Mouse (Mus musculus) G1E (cell line): ENCODE measurements around the gene Hist1h4h. TPM values are rescaled to one million over a fixed set of nuclear protein-coding genes. Genes with fewer than 3 reads are reported as not detected.
A peak's percentile ranks its signal among the peaks of the same experiment; 100 is the strongest.

ENCODE experiments used
- ATAC-seq: 2 replicates; pipeline ENCODE4 v1.8.0; 2016; ENCODE audit warnings: mild to moderate bottlenecking; ENCODE audit not compliant: insufficient number of reproducible peaks, poor library complexity, low FRiP score, severe bottlenecking; ENCODE audit errors: extremely low read depth
- DNase-seq: peaks from one replicate; pipeline ENCODE4 v3.0.0; 2012; ENCODE audit warnings: low spot score
- H3K27me3 ChIP-seq: 2 replicates; pipeline ENCODE4 v1.6.1; 2012; ENCODE audit warnings: mild to moderate bottlenecking, low read length, inconsistent platforms; ENCODE audit not compliant: insufficient read depth
- H3K36me3 ChIP-seq: replicated peaks from 2 replicates; pipeline ENCODE3; 2012; ENCODE audit warnings: mild to moderate bottlenecking, inconsistent platforms
- H3K4me1 ChIP-seq: 2 replicates; pipeline ENCODE4 v1.6.1; 2012; ENCODE audit warnings: low read depth, low read length, inconsistent platforms, mixed read lengths; ENCODE audit not compliant: insufficient read depth
- H3K4me3 ChIP-seq: 2 replicates; pipeline ENCODE4 v1.5.1; 2012; ENCODE audit warnings: low read depth, mild to moderate bottlenecking, inconsistent platforms, low read length, moderate library complexity, mixed read lengths
- H3K9me3 ChIP-seq: replicated peaks from 2 replicates; pipeline ENCODE4 v1.6.1; 2012; ENCODE audit warnings: inconsistent platforms
- CTCF ChIP-seq: IDR thresholded peaks from 2 replicates; pipeline ENCODE4 v1.5.1; 2012; ENCODE audit warnings: low read depth, low read length, inconsistent platforms, mixed read lengths
- GATA1 ChIP-seq: IDR thresholded peaks from 2 replicates; pipeline ENCODE4 v1.6.1; 2012; ENCODE audit warnings: borderline replicate concordance, low read length, inconsistent platforms, mixed read lengths
- GATA2 ChIP-seq: IDR thresholded peaks from 2 replicates; pipeline ENCODE4 v1.6.1; 2012; ENCODE audit warnings: low read depth, low read length, inconsistent platforms, borderline replicate concordance
- POLR2AphosphoS5 ChIP-seq: IDR thresholded peaks from 2 replicates; pipeline ENCODE4 v1.6.1; 2012; ENCODE audit warnings: low read depth, low read length, inconsistent platforms; ENCODE audit not compliant: insufficient replicate concordance
- TAL1 ChIP-seq: conservative IDR thresholded peaks from 2 replicates; pipeline ENCODE4 v1.6.1; 2012; ENCODE audit warnings: low read depth, low read length, inconsistent platforms, mixed read lengths
- polyA plus RNA-seq: library from polyadenylated mRNA; stranded (reverse); fragments of >175 nt; gene quantifications from 2 replicates; pipeline ENCODE4 v1.2.3, GENCODE M21; 2012
- total RNA-seq, 2 experiments: library from RNA; stranded (forward) in 1 of 2; stranded (reverse) in 1 of 2; fragments of 200-1000 nt in 1 of 2; fragments of >200 nt in 1 of 2; fragmentation: Nextera tagmentation in 1 of 2; gene quantifications; 2 replicates each; pipeline ENCODE4 v1.2.3; 2014 to 2017

The Hist1h4h gene
- total and polyA plus RNA-seq, 3 experiments: 11.0 to 843 (median 309) TPM

DNA sequence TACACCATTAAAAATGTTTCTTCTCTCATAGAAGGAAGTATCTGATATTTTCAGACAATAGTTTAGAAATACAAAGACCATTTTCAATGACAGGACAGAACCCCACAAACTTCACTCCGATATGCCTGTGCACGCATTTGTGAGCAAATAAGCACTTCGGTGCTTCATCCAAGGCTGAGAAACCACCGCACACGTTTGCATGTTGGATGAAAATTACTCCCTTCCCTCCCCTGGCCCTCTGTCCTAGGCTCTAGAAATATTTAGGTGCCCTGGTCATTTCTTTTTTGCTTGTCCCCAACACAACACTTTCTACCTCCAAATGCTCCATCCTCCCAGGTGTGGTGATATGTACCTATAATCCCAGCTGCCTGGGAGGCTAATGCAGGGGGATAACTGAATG is 29.3 kb upstream of the Hist1h4h start:
- Histone ChIP-seq H3K36me3 (no peaks in the 10 kb centered on the region), H3K27me3 (peaks cover 6% of the 10 kb centered on the region; the same call in 1 of the 2 replicates), H3K9me3 (no peaks in the 10 kb centered on the region), H3K4me3 (no peak overlapping the region; the same call in 1 of the 2 replicates), H3K4me1 (peaks cover 52% of the 10 kb centered on the region)
- no peak for DNase-seq
- ATAC-seq: no peak
- TF ChIP-seq GATA1 (no peak), POLR2AphosphoS5 (no peak), TAL1 (no peak), GATA2 (no peak), CTCF (no peak)

DNA sequence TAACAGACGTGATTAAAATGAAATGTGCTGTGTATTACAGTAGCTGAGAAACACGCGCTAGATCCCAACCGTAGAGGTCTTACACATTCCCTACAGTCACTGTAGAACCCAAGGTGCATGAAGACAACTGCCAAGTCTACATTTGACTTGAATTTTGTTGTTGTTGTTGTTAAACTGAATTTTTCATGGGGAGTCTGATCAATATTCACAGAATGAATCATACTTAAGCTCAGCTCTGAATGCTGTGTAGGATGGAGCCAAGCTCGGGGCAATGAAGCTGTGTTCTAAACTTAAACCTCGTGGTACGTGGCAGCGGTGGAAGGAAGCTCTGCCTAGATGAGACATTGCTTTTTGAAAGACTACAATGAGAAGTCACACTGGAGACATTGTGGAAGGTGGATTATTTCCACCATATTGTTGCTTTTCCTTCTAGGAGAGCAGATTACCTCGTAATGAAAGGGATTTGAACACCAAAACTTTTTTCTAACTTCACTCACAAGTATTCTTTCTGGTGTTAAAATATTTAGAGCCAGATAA is 28.8 kb upstream of the Hist1h4h start:
- no peaks in the 10 kb centered on the region for H3K9me3 ChIP-seq
- ATAC-seq: no peak
- H3K36me3 ChIP-seq: no peaks in the 10 kb centered on the region
- TF ChIP-seq GATA2 (no peak), POLR2AphosphoS5 (no peak), TAL1 (no peak), GATA1 (no peak), CTCF (no peak)
- peaks cover 56% of the 10 kb centered on the region for H3K4me1 ChIP-seq
- no peak for DNase-seq
- peaks cover 2% of the 10 kb centered on the region; the same call in 1 of the 2 replicates for H3K27me3 ChIP-seq
- no peak overlapping the region for H3K4me3 ChIP-seq

DNA sequence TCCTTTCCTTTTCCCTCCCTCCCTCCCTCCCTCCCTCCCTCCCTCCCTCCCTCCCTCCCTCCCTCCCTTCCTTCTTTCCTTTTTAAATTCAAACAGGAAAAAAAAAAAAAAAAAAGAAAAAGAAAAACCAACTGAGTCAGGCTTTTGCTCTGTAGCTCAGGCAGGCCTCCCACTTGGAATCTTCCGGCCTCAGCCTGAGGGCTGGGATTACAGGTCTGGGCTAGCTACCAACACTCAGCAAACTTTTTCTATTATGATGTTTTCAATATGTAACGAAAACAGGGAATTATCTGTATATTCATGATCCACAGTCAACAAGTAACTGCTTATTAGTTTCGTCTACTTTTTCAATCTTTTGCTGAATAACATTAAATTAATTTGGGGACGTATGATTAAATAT is 27.9 kb upstream of the Hist1h4h start:
- Histone ChIP-seq H3K9me3 (no peaks in the 10 kb centered on the region), H3K36me3 (no peaks in the 10 kb centered on the region), H3K4me3 (no peak overlapping the region), H3K27me3 (no peaks in the 10 kb centered on the region), H3K4me1 (peaks cover 58% of the 10 kb centered on the region)
- DNase-seq: no peak
- no peak for ATAC-seq
- TF ChIP-seq TAL1 (no peak), GATA2 (no peak), GATA1 (no peak), POLR2AphosphoS5 (no peak), CTCF (no peak)

GRCm38 (mm10) chr13:23503797-23504196 is 27.1 kb upstream of the Hist1h4h start:
- no peaks in the 10 kb centered on the region for H3K27me3 ChIP-seq
- no peaks in the 10 kb centered on the region for H3K36me3 ChIP-seq
- H3K4me1 ChIP-seq: peaks cover 56% of the 10 kb centered on the region
- ATAC-seq (no peak), DNase-seq (no peak)
- H3K4me3 ChIP-seq: no peak overlapping the region; the same call in 1 of the 2 replicates
- H3K9me3 ChIP-seq: no peaks in the 10 kb centered on the region
- no peak for TF ChIP-seq GATA1
- TF ChIP-seq CTCF: no peak
- no peak for TF ChIP-seq GATA2
- no peak for TF ChIP-seq POLR2AphosphoS5
- TF ChIP-seq TAL1: no peak

GRCm38 (mm10) chr13:23505662-23506345 is 25.0 kb upstream of the Hist1h4h start:
- H3K4me1 ChIP-seq: peaks cover 57% of the 10 kb centered on the region
- no peaks in the 10 kb centered on the region for H3K27me3 ChIP-seq
- no peak for DNase-seq
- TF ChIP-seq GATA2 (no peak), GATA1 (no peak), TAL1 (no peak), CTCF (no peak), POLR2AphosphoS5 (no peak)
- H3K9me3 ChIP-seq: no peaks in the 10 kb centered on the region
- peak overlapping the region; percentile 70 for H3K4me3 ChIP-seq
- H3K36me3 ChIP-seq: no peaks in the 10 kb centered on the region
- ATAC-seq: no peak

DNA sequence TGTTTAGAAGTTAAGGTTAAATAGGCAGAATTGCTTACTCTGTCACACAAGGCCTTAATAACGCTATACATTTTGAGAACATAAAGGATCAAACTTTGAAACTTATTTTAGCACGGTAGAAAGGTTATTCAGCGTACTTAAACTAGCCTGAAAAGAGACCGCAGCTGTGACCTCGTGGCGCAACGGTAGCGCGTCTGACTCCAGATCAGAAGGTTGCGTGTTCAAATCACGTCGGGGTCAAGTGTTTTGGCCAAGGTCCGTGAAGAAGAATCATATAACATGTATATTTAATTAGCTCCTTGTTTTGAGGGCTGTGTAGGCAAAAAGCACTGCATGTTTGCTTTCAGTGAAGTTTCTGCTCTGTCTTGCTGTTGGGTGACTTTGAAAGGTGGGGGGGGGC is 24.5 kb upstream of the Hist1h4h start:
- ATAC-seq (peak; percentile 15; the same call in 1 of the 2 replicates), DNase-seq (no peak)
- Histone ChIP-seq H3K36me3 (no peaks in the 10 kb centered on the region), H3K27me3 (no peaks in the 10 kb centered on the region), H3K4me1 (peaks cover 59% of the 10 kb centered on the region), H3K4me3 (peak overlapping the region; percentile 70; the same call in 1 of the 2 replicates), H3K9me3 (no peaks in the 10 kb centered on the region)
- TF ChIP-seq CTCF (no peak), GATA2 (no peak), POLR2AphosphoS5 (no peak), TAL1 (no peak)
